In genomic region chr10:115892973-115893372, GRCm38 (mm10) we compare ENCODE assay signal across 23 mouse cellular contexts.
DNase-seq lines count a peak whose midpoint lies in the region; ATAC-seq and TF ChIP-seq lines count a peak whose summit lies in the region.
"Had no signal": no experiment of that assay in that cellular context is flagged by ENCODE, and none has a peak within 500 bp of the region (broad histone marks: within the 10 kb centered on the region; RNA-seq: fewer than 3 reads in every experiment).

No protein-coding gene starts in this region.

- H3K4me1 ChIP-seq in liver, embryonic 16.5 days (ENCODE audit: control insufficient read depth, low read depth, low read length), result no peaks in the 10 kb centered on the region
- no peaks in the 10 kb centered on the region for H3K4me1 ChIP-seq in liver, postnatal 0 days (ENCODE audit: insufficient read depth)
- H3K4me1 ChIP-seq: limb, embryonic 12.5 days; neural tube, embryonic 12.5 days had no signal

- no peaks in the 10 kb centered on the region for H3K27me3 ChIP-seq in liver, embryonic 16.5 days (ENCODE audit: control insufficient read depth, insufficient read depth, low read depth, low read length)
- H3K27me3 ChIP-seq in liver, postnatal 0 days (ENCODE audit: insufficient read depth, low read length), result no peaks in the 10 kb centered on the region
- H3K27me3 ChIP-seq: limb, embryonic 12.5 days; neural tube, embryonic 12.5 days had no signal

- no peak overlapping the region for H3K4me2 ChIP-seq in liver, embryonic 16.5 days (ENCODE audit: low read depth, low read length)
- H3K4me2 ChIP-seq in liver, postnatal 0 days (ENCODE audit: low read depth, low read length), result no peak overlapping the region
- H3K4me2 ChIP-seq: limb, embryonic 12.5 days; neural tube, embryonic 12.5 days had no signal

- H3K27ac ChIP-seq in liver, embryonic 16.5 days (ENCODE audit: low read length), result no peak overlapping the region
- H3K27ac ChIP-seq in liver, postnatal 0 days (ENCODE audit: low read depth), result no peak overlapping the region
- H3K27ac ChIP-seq: hindbrain, postnatal 0 days; layer of hippocampus, adult 2 months; left cerebral cortex, adult 2 months; limb, embryonic 12.5 days; liver, embryonic 14.5 days; neural tube, embryonic 12.5 days had no signal

- 39% methylated on average over 6 of the region's 6 CpGs for WGBS in liver, embryonic 16.5 days (ENCODE audit: insufficient replicate concordance)
- WGBS in liver, postnatal 0 days (ENCODE audit: insufficient replicate concordance), result 39% methylated on average over 6 of the region's 6 CpGs

- no peak for TF ChIP-seq EP300 in liver, postnatal 0 days (IDR thresholded peaks at IDR 0.05; ENCODE audit: low read depth)

- peak; percentile 27; the same call in 1 of the 2 replicates for ATAC-seq in liver, embryonic 16.5 days (ENCODE audit: low read depth)
- no peak for ATAC-seq in liver, postnatal 0 days
- peak; percentile 91 for ATAC-seq in common myeloid progenitor, adult 5-6 weeks (replicated peaks; ENCODE audit: low read depth, poor library complexity, severe bottlenecking)
- ATAC-seq in megakaryocyte progenitor cell, adult 5-6 weeks (replicated peaks; ENCODE audit: poor library complexity), result peak; percentile 77
- ATAC-seq: CD4-positive, CD25-positive, alpha-beta regulatory T cell, adult 4 months; forebrain, postnatal 0 days; hindbrain, postnatal 0 days had no signal

- DNase-seq in liver, postnatal 0 days, result no peak
- peak; percentile 41 for DNase-seq in MEL-GATA-1-ER (ENCODE audit: extremely low read depth, low read depth)
- DNase-seq in cerebellum, postnatal 4 days (ENCODE audit: low spot score in 2 of 2), result no peak
- no peak for DNase-seq in adrenal gland, postnatal 25 days
- DNase-seq: adrenal gland, postnatal 14 days; cerebellum, postnatal 14 days; forebrain, postnatal 0 days; heart, postnatal 14 days; kidney, adult 18-20 months; kidney, postnatal 10 days; lung, postnatal 14 days; right cerebral cortex, postnatal 4 days; thymus, postnatal 25 days had no signal

- no peak overlapping the region for H3K4me3 ChIP-seq in liver, embryonic 16.5 days (ENCODE audit: low read depth, low read length)
- no peak overlapping the region for H3K4me3 ChIP-seq in liver, postnatal 0 days (ENCODE audit: low read depth, low read length)
- H3K4me3 ChIP-seq: layer of hippocampus, adult 2 months; left cerebral cortex, adult 2 months; limb, embryonic 12.5 days; neural tube, embryonic 12.5 days had no signal

- no peaks in the 10 kb centered on the region for H3K9me3 ChIP-seq in liver, embryonic 16.5 days (replicated peaks; ENCODE audit: control insufficient read depth, low read length)
- no peaks in the 10 kb centered on the region for H3K9me3 ChIP-seq in liver, postnatal 0 days (ENCODE audit: low read length)
- H3K9me3 ChIP-seq: limb, embryonic 12.5 days; neural tube, embryonic 12.5 days had no signal

- no peak for TF ChIP-seq CTCF in liver, postnatal 0 days (IDR thresholded peaks at IDR 0.05; ENCODE audit: low read depth)

- no peak overlapping the region for H3K9ac ChIP-seq in liver, embryonic 16.5 days (ENCODE audit: low read depth, low read length)
- H3K9ac ChIP-seq in liver, postnatal 0 days (replicated peaks), result no peak overlapping the region
- H3K9ac ChIP-seq: forebrain, postnatal 0 days; limb, embryonic 12.5 days; liver, embryonic 14.5 days; neural tube, embryonic 12.5 days had no signal

- H3K36me3 ChIP-seq in liver, embryonic 16.5 days (ENCODE audit: control insufficient read depth, insufficient read depth), result no peaks in the 10 kb centered on the region
- H3K36me3 ChIP-seq in liver, postnatal 0 days (replicated peaks; ENCODE audit: insufficient read depth, low read length), result no peaks in the 10 kb centered on the region
- H3K36me3 ChIP-seq: limb, embryonic 12.5 days; neural tube, embryonic 12.5 days had no signal
